Mouse (Mus musculus) embryonic fibroblast, embryonic 13.5 days (primary cell): ENCODE data around the gene Pde7b. TPM values are rescaled to one million over a fixed set of nuclear protein-coding genes. Genes with fewer than 3 reads are reported as not detected.

Source experiments
- H3K27ac ChIP-seq: 2 replicates; pipeline ENCODE4 v1.5.1; 2012; ENCODE audit warnings: low read length, control low read depth, inconsistent platforms; ENCODE audit not compliant: insufficient read depth
- H3K4me1 ChIP-seq: 2 replicates; pipeline ENCODE4 v1.6.1; 2011; ENCODE audit warnings: low read length; ENCODE audit not compliant: control insufficient read depth, insufficient read depth
- H3K4me3 ChIP-seq: 2 replicates; pipeline ENCODE4 v1.5.1; 2011; ENCODE audit warnings: mild to moderate bottlenecking, control low read depth, low read length; ENCODE audit not compliant: insufficient read depth
- CTCF ChIP-seq: IDR thresholded peaks from 2 replicates; pipeline ENCODE4 v1.5.1; 2011; ENCODE audit warnings: mild to moderate bottlenecking, control low read depth, low read length, moderate library complexity, borderline replicate concordance; ENCODE audit not compliant: insufficient read depth
- POLR2A ChIP-seq: IDR thresholded peaks from 2 replicates; pipeline ENCODE4 v1.6.1; 2011; ENCODE audit warnings: low read depth, mild to moderate bottlenecking, control low read depth, low read length, moderate library complexity
- polyA plus RNA-seq: library from polyadenylated mRNA; stranded (reverse); fragments of >200 nt; gene quantifications from 2 replicates; pipeline ENCODE4 v1.2.4, GENCODE M21; 2011; ENCODE audit warnings: low read depth; ENCODE audit not compliant: missing spikeins, insufficient read length

Gene Pde7b
- polyA plus RNA-seq, 1 experiment, result 9.0 TPM

- H3K4me3 ChIP-seq, result no peak overlapping the region
- H3K4me1 ChIP-seq, result peaks cover 3% of the 10 kb centered on the region
- no peak overlapping the region for H3K27ac ChIP-seq
- TF ChIP-seq CTCF, result no peak
- no peak for TF ChIP-seq POLR2A
These were observed 217.8 kb downstream of the Pde7b start for GRCm38 (mm10) chr10:20507069-20507468.

- H3K4me3 ChIP-seq, result no peak overlapping the region
- TF ChIP-seq POLR2A (no peak), CTCF (no peak)
- H3K4me1 ChIP-seq, result peaks cover 3% of the 10 kb centered on the region
- no peak overlapping the region for H3K27ac ChIP-seq
These were observed 219.4 kb downstream of the Pde7b start for GRCm38 (mm10) chr10:20505454-20505853.

GRCm38 (mm10) chr10:20504800-20505199, 220.1 kb downstream of the Pde7b start:
- TF ChIP-seq POLR2A, result no peak
- TF ChIP-seq CTCF, result no peak
- H3K4me1 ChIP-seq, result peaks cover 3% of the 10 kb centered on the region
- H3K4me3 ChIP-seq, result no peak overlapping the region
- no peak overlapping the region for H3K27ac ChIP-seq

GRCm38 (mm10) chr10:20503265-20504025, 221.4 kb downstream of the Pde7b start:
- Histone ChIP-seq H3K4me3 (no peak overlapping the region), H3K4me1 (peaks cover 3% of the 10 kb centered on the region), H3K27ac (no peak overlapping the region)
- no peak for TF ChIP-seq POLR2A
- no peak for TF ChIP-seq CTCF

DNA sequence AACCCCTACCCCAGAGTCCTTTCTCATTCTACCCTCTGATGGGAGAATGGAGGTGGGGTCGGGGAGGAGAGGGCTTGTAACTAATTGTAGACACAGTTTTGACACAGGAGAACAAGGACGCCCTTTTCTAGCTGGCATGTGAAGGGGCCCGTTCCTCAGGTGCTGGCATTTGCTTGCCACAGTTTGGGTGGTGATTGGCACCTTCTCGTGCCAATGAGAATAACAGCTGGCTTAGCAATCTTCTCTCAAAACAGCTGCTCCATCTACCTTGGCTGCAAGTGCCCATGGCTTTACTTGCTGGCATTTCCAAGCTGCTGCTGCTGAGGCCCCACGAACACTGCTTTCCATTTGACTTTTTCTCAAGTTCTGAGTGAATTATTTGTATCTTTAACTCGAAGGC, 223.7 kb downstream of the Pde7b start:
- Histone ChIP-seq H3K4me1 (no peaks in the 10 kb centered on the region), H3K27ac (no peak overlapping the region), H3K4me3 (no peak overlapping the region)
- no peak for TF ChIP-seq CTCF
- no peak for TF ChIP-seq POLR2A

GRCm38 (mm10) chr10:20495051-20495450, 229.8 kb downstream of the Pde7b start:
- Histone ChIP-seq H3K4me1 (no peaks in the 10 kb centered on the region), H3K27ac (no peak overlapping the region), H3K4me3 (no peak overlapping the region)
- no peak for TF ChIP-seq CTCF
- no peak for TF ChIP-seq POLR2A

DNA sequence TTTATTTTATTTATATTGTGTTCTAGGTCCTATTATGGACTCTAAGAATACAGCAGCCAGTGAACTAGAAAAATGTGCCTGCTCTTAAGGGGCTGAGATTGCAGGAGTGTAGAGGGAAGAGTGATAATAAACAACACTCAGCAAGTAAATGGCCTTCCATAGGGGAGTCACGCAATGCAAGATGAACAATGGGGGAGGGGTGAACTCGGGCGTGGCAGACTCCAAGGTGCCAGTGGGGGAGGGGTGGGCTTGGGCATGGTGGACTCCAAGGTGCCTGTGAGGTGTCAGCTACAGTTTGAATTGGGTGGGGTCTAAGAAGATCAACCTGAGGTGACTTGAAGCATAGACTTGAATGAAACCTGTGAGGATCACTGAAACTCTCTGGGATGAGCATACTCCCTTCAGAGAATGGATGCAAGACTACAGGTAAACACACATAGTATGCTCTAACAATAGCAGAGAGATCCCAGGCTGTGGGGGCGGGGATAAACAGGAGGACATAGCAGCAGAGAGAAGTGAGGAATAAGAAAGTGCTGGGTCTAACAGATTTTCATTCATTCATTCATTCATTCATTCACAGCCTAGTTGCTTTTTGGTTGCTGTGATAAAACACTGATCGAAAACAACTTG, 230.9 kb downstream of the Pde7b start:
- no peak overlapping the region for H3K27ac ChIP-seq
- no peaks in the 10 kb centered on the region for H3K4me1 ChIP-seq
- no peak for TF ChIP-seq CTCF
- no peak for TF ChIP-seq POLR2A
- no peak overlapping the region for H3K4me3 ChIP-seq

GRCm38 (mm10) chr10:20492216-20492964, 232.5 kb downstream of the Pde7b start:
- H3K4me3 ChIP-seq, result no peak overlapping the region
- no peaks in the 10 kb centered on the region for H3K4me1 ChIP-seq
- H3K27ac ChIP-seq, result no peak overlapping the region
- TF ChIP-seq POLR2A, result no peak

DNA sequence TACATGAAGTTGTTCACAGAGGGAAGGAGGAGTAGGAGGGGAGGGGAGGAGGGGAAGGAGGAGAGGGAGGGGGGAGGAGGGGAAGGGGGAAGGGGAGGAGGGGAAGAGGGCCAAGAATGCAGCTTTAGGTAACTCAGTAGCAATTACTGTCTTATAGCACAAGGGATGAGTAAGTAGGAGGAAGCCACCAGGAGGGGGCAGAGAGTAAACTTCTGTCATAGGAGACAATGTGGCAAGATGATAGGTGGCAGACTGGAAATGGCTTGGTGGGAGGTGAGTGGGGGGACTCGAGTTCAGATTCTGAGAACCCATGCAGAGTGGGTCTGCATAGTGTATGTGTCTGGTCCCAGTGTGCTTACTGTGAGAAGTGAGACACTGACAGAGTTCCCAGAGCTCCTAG, 234.1 kb downstream of the Pde7b start:
- Histone ChIP-seq H3K27ac (no peak overlapping the region), H3K4me3 (no peak overlapping the region), H3K4me1 (no peaks in the 10 kb centered on the region)
- TF ChIP-seq POLR2A (no peak), CTCF (no peak)

DNA sequence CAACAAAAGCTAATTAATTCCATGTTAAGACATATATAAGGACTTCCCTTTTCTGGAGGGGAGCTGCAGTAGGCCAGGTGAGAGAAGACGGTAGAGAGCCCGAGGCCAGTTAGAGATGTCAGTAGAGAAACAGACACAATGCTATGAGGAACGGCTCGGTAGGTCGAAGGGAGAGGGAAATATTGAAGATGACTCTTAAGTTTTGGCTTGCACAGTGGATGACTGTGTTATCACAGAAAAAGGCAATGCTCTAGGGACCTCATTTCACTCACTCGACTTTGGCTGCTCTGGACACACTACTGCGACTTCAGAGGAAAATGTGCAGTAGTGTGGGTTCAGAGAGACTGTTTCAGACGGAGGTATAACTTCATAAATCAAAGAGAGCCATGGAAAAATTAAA, 234.6 kb downstream of the Pde7b start:
- TF ChIP-seq CTCF (no peak), POLR2A (no peak)
- Histone ChIP-seq H3K4me3 (no peak overlapping the region), H3K4me1 (no peaks in the 10 kb centered on the region), H3K27ac (no peak overlapping the region)
